Mouse (Mus musculus) 3T3-L1 (cell line): Measurements from ENCODE around the gene Sh3pxd2a.

ENCODE experiments used
- DNase-seq: peaks from one replicate; pipeline ENCODE4 v3.0.0-alpha.2; 2015; ENCODE audit warnings: low read depth, low spot score

The Sh3pxd2a gene

GRCm38 (mm10) chr19:47374916-47375573, 89.2 kb downstream of the Sh3pxd2a start:
- no peak for DNase-seq

- peak; percentile 66 for DNase-seq
Measured at GRCm38 (mm10) chr19:47374440-47374839, 89.8 kb downstream of the Sh3pxd2a start.

- DNase-seq, result no peak
Measured at GRCm38 (mm10) chr19:47372044-47372443, 92.2 kb downstream of the Sh3pxd2a start.

GRCm38 (mm10) chr19:47371521-47371920, 92.7 kb downstream of the Sh3pxd2a start:
- no peak for DNase-seq

GRCm38 (mm10) chr19:47369008-47369407, 95.2 kb downstream of the Sh3pxd2a start:
- no peak for DNase-seq

GRCm38 (mm10) chr19:47367271-47367879, 96.8 kb downstream of the Sh3pxd2a start:
- no peak for DNase-seq

- DNase-seq, result no peak
Measured at GRCm38 (mm10) chr19:47366576-47366975, 97.6 kb downstream of the Sh3pxd2a start.

- no peak for DNase-seq
Measured at GRCm38 (mm10) chr19:47363086-47363668, 101.0 kb downstream of the Sh3pxd2a start.

GRCm38 (mm10) chr19:47360921-47361320, 103.3 kb downstream of the Sh3pxd2a start:
- peak; percentile 36 for DNase-seq

- no peak for DNase-seq
Measured at GRCm38 (mm10) chr19:47360017-47360416, 104.2 kb downstream of the Sh3pxd2a start.

GRCm38 (mm10) chr19:47359166-47359931, 104.9 kb downstream of the Sh3pxd2a start:
- no peak for DNase-seq

- no peak for DNase-seq
Measured at GRCm38 (mm10) chr19:47357297-47357696, 106.9 kb downstream of the Sh3pxd2a start.

GRCm38 (mm10) chr19:47356188-47356857, 107.9 kb downstream of the Sh3pxd2a start:
- peak; percentile 89 for DNase-seq

- DNase-seq, result no peak
Measured at GRCm38 (mm10) chr19:47354456-47354855, 109.7 kb downstream of the Sh3pxd2a start.

GRCm38 (mm10) chr19:47349043-47349442, 115.2 kb downstream of the Sh3pxd2a start:
- DNase-seq, result no peak

GRCm38 (mm10) chr19:47348395-47349016, 115.7 kb downstream of the Sh3pxd2a start:
- no peak for DNase-seq

GRCm38 (mm10) chr19:47347021-47347643, 117.1 kb downstream of the Sh3pxd2a start:
- no peak for DNase-seq

GRCm38 (mm10) chr19:47346606-47347005, 117.6 kb downstream of the Sh3pxd2a start:
- DNase-seq, result peak; percentile 21

GRCm38 (mm10) chr19:47345851-47346568, 118.2 kb downstream of the Sh3pxd2a start:
- peak; percentile 85 for DNase-seq

GRCm38 (mm10) chr19:47343422-47343821, 120.8 kb downstream of the Sh3pxd2a start:
- DNase-seq, result no peak
